Mouse (Mus musculus) brain, adult 2 months (tissue): ENCODE measurements around the gene Shd.

Experiments
- DNase-seq: peaks from one replicate; pipeline ENCODE4 v3.0.0; 2011; ENCODE audit warnings: low read depth, low spot score

Gene Shd

GRCm38 (mm10) chr17:56024476-56024875 is 54.2 kb downstream of the Shd start:
- DNase-seq = no peak

GRCm38 (mm10) chr17:56024931-56025330 is 54.7 kb downstream of the Shd start:
- DNase-seq = no peak
